Mouse (Mus musculus) MEL (cell line): ENCODE results near the gene Gm21969. TPM values are rescaled to one million over a fixed set of nuclear protein-coding genes. Genes with fewer than 3 reads are reported as not detected.

Experiments
- DNase-seq: peaks from one replicate; pipeline ENCODE4 v3.0.0; 2011; ENCODE audit warnings: low read depth, low spot score
- H3K27ac ChIP-seq: 2 replicates; pipeline ENCODE4 v1.5.1; 2012; ENCODE audit warnings: low read depth, mild to moderate bottlenecking, control low read depth, low read length, moderate library complexity; ENCODE audit not compliant: control insufficient read depth
- H3K27me3 ChIP-seq, 2 experiments: fragments of 150-350 bp in 1 of 2; sonication (generic) in 1 of 2; 2 replicates each; pipeline ENCODE4 v1.6.1; 2012; ENCODE audit warnings: low read length in 2 of 2, mild to moderate bottlenecking in 2 of 2, improper control_type of control experiment in 1 of 2, moderate library complexity in 1 of 2; ENCODE audit not compliant: insufficient read depth in 2 of 2, control insufficient read depth in 1 of 2
- H3K36me3 ChIP-seq, 2 experiments: 2 replicates each; pipeline ENCODE4 v1.6.1; 2012 to 2014; ENCODE audit warnings: low read length in 2 of 2, improper control_type of control experiment in 1 of 2, inconsistent platforms in 1 of 2, mild to moderate bottlenecking in 1 of 2; ENCODE audit not compliant: insufficient read depth in 2 of 2, control insufficient read depth in 1 of 2
- H3K4me1 ChIP-seq, 2 experiments: fragments of 150-350 bp in 1 of 2; sonication (generic) in 1 of 2; 2 replicates each; pipeline ENCODE4 v1.6.1; 2012; ENCODE audit warnings: low read length in 2 of 2, improper control_type of control experiment in 1 of 2, mild to moderate bottlenecking in 1 of 2; ENCODE audit not compliant: insufficient read depth in 2 of 2, control insufficient read depth in 1 of 2
- H3K4me3 ChIP-seq, 2 experiments: fragments of 150-350 bp in 1 of 2; sonication (generic) in 1 of 2; 2 replicates each; pipeline ENCODE4 v1.5.1; 2012; ENCODE audit warnings: low read depth in 2 of 2, low read length in 2 of 2, mild to moderate bottlenecking in 2 of 2, moderate library complexity in 2 of 2, control low read depth in 1 of 2, improper control_type of control experiment in 1 of 2; ENCODE audit not compliant: control insufficient read depth in 1 of 2, insufficient read depth in 1 of 2
- H3K79me2 ChIP-seq: 2 replicates; pipeline ENCODE4 v1.6.1; 2012; ENCODE audit warnings: mild to moderate bottlenecking, low read length, moderate library complexity; ENCODE audit not compliant: control insufficient read depth, poor library complexity, insufficient read depth
- H3K9ac ChIP-seq: 2 replicates; pipeline ENCODE4 v1.6.1; 2012; ENCODE audit warnings: low read depth, mild to moderate bottlenecking, control low read depth, low read length, moderate library complexity; ENCODE audit not compliant: control insufficient read depth, poor library complexity, severe bottlenecking
- H3K9me3 ChIP-seq: fragments of 150-350 bp; sonication (generic); replicated peaks from 2 replicates; pipeline ENCODE4 v1.6.1; 2012; ENCODE audit warnings: mild to moderate bottlenecking, low read length, improper control_type of control experiment, moderate library complexity; ENCODE audit not compliant: insufficient read depth
- CHD1 ChIP-seq: IDR thresholded peaks from 2 replicates; pipeline ENCODE4 v1.6.1; 2012; ENCODE audit warnings: low read depth, mild to moderate bottlenecking, inconsistent platforms, low read length, improper control_type of control experiment
- CHD2 ChIP-seq: IDR thresholded peaks from 2 replicates; pipeline ENCODE4 v1.6.1; 2011; ENCODE audit warnings: low read length, improper control_type of control experiment
- CTCF ChIP-seq, 3 experiments: IDR thresholded peaks in 2 of 3; conservative IDR thresholded peaks in 1 of 3; 2 replicates each; pipeline ENCODE4 v1.5.1; 2011 to 2012; ENCODE audit warnings: low read length in 3 of 3, low read depth in 2 of 3, mild to moderate bottlenecking in 2 of 3, improper control_type of control experiment in 1 of 3, inconsistent platforms in 1 of 3, mixed read lengths in 1 of 3, moderate library complexity in 1 of 3; ENCODE audit not compliant: control insufficient read depth in 1 of 3, insufficient read depth in 1 of 3, poor library complexity in 1 of 3, severe bottlenecking in 1 of 3
- E2F4 ChIP-seq: IDR thresholded peaks from 2 replicates; pipeline ENCODE4 v1.6.1; 2011; ENCODE audit warnings: low read depth, low read length, improper control_type of control experiment, borderline replicate concordance
- ELF1 ChIP-seq: IDR thresholded peaks from 2 replicates; pipeline ENCODE4 v1.6.1; 2014; ENCODE audit warnings: low read depth, mild to moderate bottlenecking, inconsistent platforms, low read length, improper control_type of control experiment, moderate library complexity
- EP300 ChIP-seq, 2 experiments: IDR thresholded peaks; 2 replicates each; pipeline ENCODE4 v1.6.1; 2011; ENCODE audit warnings: improper control_type of control experiment in 2 of 2, low read length in 2 of 2, low read depth in 1 of 2, mild to moderate bottlenecking in 1 of 2
- ETS1 ChIP-seq: IDR thresholded peaks from 2 replicates; pipeline ENCODE4 v1.6.1; 2012; ENCODE audit warnings: low read depth, mild to moderate bottlenecking, inconsistent platforms, low read length, improper control_type of control experiment, moderate library complexity
- GABPA ChIP-seq: IDR thresholded peaks from 2 replicates; pipeline ENCODE4 v1.6.1; 2012; ENCODE audit warnings: low read depth, mild to moderate bottlenecking, inconsistent platforms, low read length, improper control_type of control experiment, moderate library complexity
- HCFC1 ChIP-seq: IDR thresholded peaks from 2 replicates; pipeline ENCODE4 v1.6.1; 2012; ENCODE audit warnings: low read depth, mild to moderate bottlenecking, inconsistent platforms, low read length, improper control_type of control experiment, moderate library complexity
- JUND ChIP-seq: IDR thresholded peaks from 2 replicates; pipeline ENCODE4 v1.6.1; 2011; ENCODE audit warnings: low read depth, mild to moderate bottlenecking, improper control_type of control experiment, low read length
- MAFK ChIP-seq: IDR thresholded peaks from 2 replicates; pipeline ENCODE4 v1.6.1; 2011; ENCODE audit warnings: low read depth, mild to moderate bottlenecking, low read length, improper control_type of control experiment, borderline replicate concordance
- MYC ChIP-seq: IDR thresholded peaks from 2 replicates; pipeline ENCODE4 v1.6.1; 2011; ENCODE audit warnings: low read depth, mild to moderate bottlenecking, low read length, improper control_type of control experiment, moderate library complexity
- NELFE ChIP-seq: IDR thresholded peaks from 2 replicates; pipeline ENCODE4 v1.6.1; 2011; ENCODE audit warnings: low read depth, low read length, improper control_type of control experiment
- RAD21 ChIP-seq: IDR thresholded peaks from 2 replicates; pipeline ENCODE4 v1.6.1; 2011; ENCODE audit warnings: mild to moderate bottlenecking, low read depth, low read length, improper control_type of control experiment
- SMC3 ChIP-seq: IDR thresholded peaks from 2 replicates; pipeline ENCODE4 v1.6.1; 2011; ENCODE audit warnings: low read depth, low read length, improper control_type of control experiment
- UBTF ChIP-seq: IDR thresholded peaks from 2 replicates; pipeline ENCODE4 v1.6.1; 2012; ENCODE audit warnings: low read depth, mild to moderate bottlenecking, inconsistent platforms, low read length, improper control_type of control experiment, moderate library complexity, borderline replicate concordance; ENCODE audit not compliant: insufficient read depth
- USF1 ChIP-seq: IDR thresholded peaks from 2 replicates; pipeline ENCODE4 v1.6.1; 2014; ENCODE audit warnings: low read depth, mild to moderate bottlenecking, inconsistent platforms, low read length, improper control_type of control experiment, moderate library complexity
- USF2 ChIP-seq, 2 experiments: IDR thresholded peaks; 2 replicates each; pipeline ENCODE4 v1.6.1; 2011 to 2012; ENCODE audit warnings: improper control_type of control experiment in 2 of 2, low read length in 2 of 2, borderline replicate concordance in 1 of 2, inconsistent platforms in 1 of 2, low read depth in 1 of 2, mild to moderate bottlenecking in 1 of 2; ENCODE audit not compliant: insufficient read depth in 1 of 2
- ZC3H11A ChIP-seq: IDR thresholded peaks from 2 replicates; pipeline ENCODE4 v1.6.1; 2012; ENCODE audit warnings: low read depth, mild to moderate bottlenecking, inconsistent platforms, low read length, improper control_type of control experiment
- ZMIZ1 ChIP-seq: IDR thresholded peaks from 2 replicates; pipeline ENCODE4 v1.6.1; 2012; ENCODE audit warnings: low read depth, mild to moderate bottlenecking, inconsistent platforms, low read length, improper control_type of control experiment, moderate library complexity
- ZNF384 ChIP-seq: IDR thresholded peaks from 2 replicates; pipeline ENCODE4 v1.6.1; 2012; ENCODE audit warnings: low read depth, mild to moderate bottlenecking, inconsistent platforms, low read length, improper control_type of control experiment
- polyA plus RNA-seq, 2 experiments: library from polyadenylated mRNA; stranded (reverse) in 1 of 2; unstranded in 1 of 2; fragments of >175 nt in 1 of 2; fragments of >200 nt in 1 of 2; gene quantifications; 2 replicates each; pipeline versions ENCODE4 v1.2.1 to v1.2.4; 2012; ENCODE audit warnings: low replicate concordance in 2 of 2, low read depth in 1 of 2; ENCODE audit not compliant: insufficient read length in 2 of 2, insufficient read depth in 1 of 2, missing spikeins in 1 of 2
- total RNA-seq: library from RNA; depleted of rRNA; stranded (reverse); fragments of 300-350 nt; gene quantifications from 2 replicates; pipeline ENCODE4 v1.2.3, GENCODE M21; 2012

The Gm21969 gene
- total and polyA plus RNA-seq, 3 experiments: 0.03 TPM; not detected in 2

DNA sequence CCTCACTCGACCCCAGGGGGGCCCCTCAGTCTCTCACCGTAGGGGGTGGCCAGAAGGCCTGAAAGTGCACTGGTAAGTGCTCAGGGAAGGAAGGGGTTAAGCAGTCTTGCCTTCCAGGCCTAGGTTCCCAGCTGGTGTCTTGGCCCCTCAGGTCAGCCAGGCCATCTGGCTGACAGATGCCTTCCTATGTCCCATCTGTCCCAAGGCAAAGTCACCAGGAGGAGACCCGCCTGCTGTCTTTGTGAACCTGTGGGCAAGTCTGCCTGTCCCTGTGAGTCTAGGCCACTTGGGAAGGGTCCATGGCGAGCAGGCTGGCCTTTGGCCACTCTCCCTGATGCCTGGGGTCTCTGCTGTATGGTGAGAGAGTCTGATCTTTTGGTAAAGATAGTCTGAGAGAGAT lies 12.5 kb upstream of the Gm21969 start:
- no peaks in the 10 kb centered on the region for H3K27me3 ChIP-seq
- no peak overlapping the region for H3K4me3 ChIP-seq
- H3K9me3 ChIP-seq: no peaks in the 10 kb centered on the region
- no peak for DNase-seq
- TF ChIP-seq ZC3H11A (no peak), ZNF384 (no peak), MYC (no peak), SMC3 (no peak), EP300 (IDR thresholded peaks at IDR 0.05; ENCODE audit: low read depth in 1 of 2, low read length in 2 of 2) (no peak), HCFC1 (no peak), CHD1 (no peak), USF2 (IDR thresholded peaks at IDR 0.05; ENCODE audit: borderline replicate concordance in 1 of 2, insufficient read depth in 1 of 2, low read depth in 1 of 2, low read length in 2 of 2) (no peak), JUND (no peak), E2F4 (no peak), ZMIZ1 (no peak), GABPA (no peak), RAD21 (no peak), CHD2 (no peak)
- H3K4me1 ChIP-seq: no peaks in the 10 kb centered on the region
- H3K79me2 ChIP-seq: no peaks in the 10 kb centered on the region
- no peaks in the 10 kb centered on the region for H3K36me3 ChIP-seq
- no peak overlapping the region for H3K9ac ChIP-seq
- no peak overlapping the region for H3K27ac ChIP-seq

DNA sequence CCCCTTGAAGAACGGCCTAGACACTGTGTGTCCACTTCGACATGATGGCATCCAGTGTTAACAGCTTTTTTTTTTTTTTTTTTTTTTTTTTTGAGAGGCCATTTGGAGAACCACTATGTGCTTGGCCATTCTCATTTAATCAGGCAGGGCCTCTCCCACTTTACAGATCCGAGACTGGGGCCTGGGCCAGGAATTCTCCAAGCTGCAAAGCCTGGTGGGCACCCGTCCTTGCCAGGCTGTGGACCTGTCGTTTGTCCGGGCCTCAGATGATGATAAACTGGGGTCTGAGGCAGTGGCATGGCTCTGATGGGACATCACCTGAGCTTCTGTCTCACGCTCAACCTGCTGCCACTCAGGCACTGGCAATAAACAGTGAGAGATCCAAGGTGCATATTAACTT lies 10.1 kb upstream of the Gm21969 start:
- Histone ChIP-seq H3K79me2 (no peaks in the 10 kb centered on the region), H3K9me3 (no peaks in the 10 kb centered on the region), H3K27ac (no peak overlapping the region), H3K9ac (no peak overlapping the region), H3K4me1 (no peaks in the 10 kb centered on the region), H3K4me3 (no peak overlapping the region), H3K36me3 (no peaks in the 10 kb centered on the region), H3K27me3 (no peaks in the 10 kb centered on the region)
- no peak for TF ChIP-seq USF1
- no peak for TF ChIP-seq MAFK
- no peak for TF ChIP-seq UBTF
- TF ChIP-seq CTCF (IDR thresholded peaks at IDR 0.05 in 2 of 3, conservative IDR thresholded peaks at IDR 0.05 in 1 of 3; ENCODE audit: control insufficient read depth in 1 of 3, insufficient read depth in 1 of 3, low read depth in 2 of 3, low read length in 3 of 3, poor library complexity in 1 of 3, severe bottlenecking in 1 of 3): no peak
- TF ChIP-seq ETS1: no peak
- TF ChIP-seq E2F4: no peak
- no peak for TF ChIP-seq ELF1
- no peak for TF ChIP-seq MYC
- TF ChIP-seq NELFE: no peak
- TF ChIP-seq HCFC1: no peak
- no peak for DNase-seq
